Mouse (Mus musculus) testis, postnatal 10 days (tissue): Measurements from ENCODE around the gene Cdkn2b.

Experiments used
- DNase-seq: peaks from one replicate; pipeline ENCODE4 v3.0.0; 2021; ENCODE audit warnings: low spot score

The Cdkn2b gene

GRCm38 (mm10) chr4:89289028-89289427, 21.8 kb downstream of the Cdkn2b start:
- DNase-seq, result no peak

GRCm38 (mm10) chr4:89286566-89286965, 24.3 kb downstream of the Cdkn2b start:
- no peak for DNase-seq

DNA sequence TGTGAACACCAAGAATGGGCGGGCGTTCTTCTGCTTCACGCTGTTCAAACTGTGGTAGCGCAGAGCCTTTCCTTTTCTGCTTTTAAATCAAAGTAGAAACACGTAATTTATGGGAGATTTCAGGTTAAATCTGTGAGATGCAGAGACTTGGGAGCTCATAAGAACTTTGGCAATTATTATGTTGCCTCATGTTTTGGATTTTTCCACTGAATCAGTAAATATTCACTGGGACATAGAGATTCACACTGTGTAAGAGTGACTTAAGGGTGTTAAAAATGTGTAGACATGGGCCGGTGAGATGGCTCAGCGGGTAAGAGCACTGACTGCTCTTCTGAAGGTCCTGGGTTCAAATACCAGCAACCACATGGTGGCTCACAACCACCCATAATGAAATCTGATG, 25.2 kb downstream of the Cdkn2b start:
- DNase-seq, result no peak

- DNase-seq, result no peak
These were observed 28.2 kb downstream of the Cdkn2b start for GRCm38 (mm10) chr4:89282661-89283060.

GRCm38 (mm10) chr4:89282036-89282566, 28.7 kb downstream of the Cdkn2b start:
- peak; percentile 57 for DNase-seq

DNA sequence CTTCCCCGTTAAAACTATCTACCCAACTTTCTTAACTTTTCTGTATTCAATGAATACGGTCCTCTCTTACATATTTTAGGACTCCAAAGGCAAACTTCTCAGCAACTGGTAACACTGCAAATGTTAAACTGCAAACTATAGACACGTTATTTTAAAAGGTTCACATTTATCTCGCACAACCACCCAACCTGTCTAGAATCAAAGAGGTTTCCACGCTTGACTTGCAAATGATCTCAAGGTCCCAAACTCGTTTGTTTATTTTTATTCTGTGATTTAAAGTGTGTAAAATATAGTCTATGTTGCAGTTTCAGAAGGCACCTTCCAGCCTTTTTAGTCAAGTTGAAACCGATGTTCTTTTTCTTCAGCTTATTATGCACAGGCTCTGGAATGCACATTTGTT, 29.6 kb downstream of the Cdkn2b start:
- DNase-seq, result no peak

DNA sequence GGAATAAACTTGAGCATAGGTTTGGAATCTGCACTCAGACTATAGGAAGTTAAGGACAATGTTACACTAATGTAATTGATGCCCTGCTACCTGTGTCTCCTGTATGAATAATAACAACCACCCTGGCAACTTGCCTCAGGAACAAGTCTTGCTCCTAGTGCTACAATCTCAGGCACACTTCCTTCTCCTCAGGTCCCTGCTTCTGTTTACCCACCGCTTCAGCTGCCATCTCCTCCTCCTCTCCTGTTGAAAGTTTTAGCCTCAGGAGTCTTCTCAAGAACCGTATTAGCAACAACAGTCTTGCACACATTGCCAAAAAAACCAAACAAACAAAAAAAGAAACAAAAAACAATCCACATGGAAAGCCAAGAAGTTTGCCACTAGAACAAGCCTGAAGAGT, 31.2 kb downstream of the Cdkn2b start:
- no peak for DNase-seq

- no peak for DNase-seq
These were observed 33.4 kb downstream of the Cdkn2b start for GRCm38 (mm10) chr4:89277381-89277940.

- no peak for DNase-seq
These were observed 34.1 kb downstream of the Cdkn2b start for GRCm38 (mm10) chr4:89276669-89277219.

DNA sequence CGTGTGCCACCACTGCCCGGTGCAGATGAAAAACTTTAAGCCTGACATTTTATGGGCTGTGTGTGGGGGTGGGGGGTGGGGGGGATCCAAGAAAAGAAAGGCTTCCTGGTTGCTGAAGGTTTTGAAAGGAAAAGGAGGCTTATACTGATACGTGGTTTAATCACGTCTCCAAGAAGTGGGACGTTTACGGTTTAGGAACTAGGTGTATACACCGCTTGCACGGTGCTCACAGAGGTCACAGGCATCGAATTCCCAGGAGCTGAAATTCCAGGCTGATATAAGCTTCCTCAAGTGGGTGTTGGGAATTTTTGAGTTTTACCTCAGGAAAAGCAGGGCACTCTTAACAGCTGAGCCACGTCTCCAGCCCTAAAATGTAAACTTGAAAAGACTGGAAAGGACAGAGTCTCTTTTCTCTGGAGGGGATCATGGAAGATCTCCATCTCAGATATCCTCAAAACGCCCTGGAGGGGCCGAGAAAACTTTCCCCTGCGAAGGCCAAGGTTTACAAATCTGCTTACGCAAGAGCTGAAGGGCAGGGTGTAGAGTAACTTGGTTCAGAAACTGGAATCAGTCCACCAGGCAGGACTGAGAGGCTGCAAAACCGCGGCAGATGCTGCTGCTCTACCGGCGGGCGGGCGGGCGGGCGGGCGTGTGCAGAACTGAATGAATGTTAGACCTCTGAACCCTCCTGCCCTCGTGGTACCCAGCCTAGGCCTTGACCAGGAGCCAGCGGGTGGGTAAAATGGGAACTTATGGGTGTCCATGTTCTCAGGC, 34.8 kb downstream of the Cdkn2b start:
- no peak for DNase-seq

- DNase-seq, result no peak
These were observed 35.9 kb downstream of the Cdkn2b start for GRCm38 (mm10) chr4:89274829-89275548.

DNA sequence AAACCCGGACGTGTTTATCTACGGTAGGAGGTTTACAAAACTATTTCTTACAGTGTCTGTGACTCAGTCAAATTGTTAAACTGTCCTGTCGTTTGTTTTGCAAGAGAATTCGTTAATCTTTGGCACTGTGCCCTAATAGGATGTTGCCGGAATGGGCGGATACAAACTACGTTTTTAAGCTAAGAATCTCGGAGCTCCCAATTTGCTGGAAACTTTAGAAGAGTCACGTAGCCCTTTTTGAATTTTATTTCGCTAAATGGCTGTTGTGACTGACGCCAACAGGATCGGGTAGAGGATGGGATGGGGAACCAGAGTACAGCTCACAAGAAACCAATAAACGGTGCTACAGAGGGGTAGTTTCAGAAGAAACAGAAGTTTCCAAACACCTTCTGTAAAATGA, 36.8 kb downstream of the Cdkn2b start:
- no peak for DNase-seq

DNA sequence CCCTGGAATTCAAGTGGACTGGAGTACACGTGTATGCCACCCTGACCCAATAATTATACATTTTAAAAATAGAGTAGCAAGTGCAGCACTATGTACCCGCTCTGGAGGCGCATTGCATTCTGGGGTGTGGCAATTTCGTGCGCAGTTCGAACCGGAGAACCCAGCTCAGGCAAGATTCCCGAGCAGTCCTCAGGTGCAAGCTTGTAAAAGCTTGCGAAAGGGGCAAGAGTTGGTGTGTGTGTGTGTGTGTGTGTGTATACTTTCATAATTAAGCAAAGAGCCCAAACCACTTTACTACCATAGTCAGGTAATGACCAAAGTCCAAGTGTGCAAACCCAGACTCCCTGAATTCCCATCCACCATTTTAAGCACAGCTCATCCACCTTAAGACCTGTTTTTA, 37.3 kb downstream of the Cdkn2b start:
- no peak for DNase-seq

- DNase-seq, result no peak
These were observed 37.8 kb downstream of the Cdkn2b start for GRCm38 (mm10) chr4:89272961-89273540.

DNA sequence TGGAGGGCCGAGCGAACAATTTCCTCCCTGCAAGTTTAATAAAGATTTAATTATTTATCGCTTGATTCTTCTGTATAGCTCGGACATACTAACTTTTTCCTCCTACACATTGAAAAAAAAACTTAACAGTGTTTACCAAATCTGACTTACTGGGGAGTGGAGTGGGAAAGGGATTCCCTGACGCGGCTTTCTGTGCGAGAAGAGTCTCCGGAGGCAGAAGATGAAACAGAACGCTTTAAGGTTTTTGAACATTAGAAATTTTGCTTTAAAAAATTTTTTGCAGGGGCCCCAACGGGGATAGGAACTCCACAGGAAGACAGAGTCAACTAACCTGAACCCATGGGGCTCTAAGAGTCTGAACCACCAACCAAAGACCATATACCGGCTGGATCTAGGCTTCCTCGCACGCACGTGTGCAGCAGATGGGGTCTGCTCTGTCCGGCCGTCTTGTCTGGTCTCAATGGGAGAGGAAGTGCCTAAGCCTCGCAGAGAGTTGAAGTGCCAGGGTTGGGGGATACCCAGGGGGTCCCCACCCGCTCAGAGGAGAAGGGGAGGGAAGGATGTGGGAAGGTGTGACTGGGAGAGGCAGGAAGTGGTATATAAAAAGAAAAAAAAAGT, 38.6 kb downstream of the Cdkn2b start:
- DNase-seq, result no peak

DNA sequence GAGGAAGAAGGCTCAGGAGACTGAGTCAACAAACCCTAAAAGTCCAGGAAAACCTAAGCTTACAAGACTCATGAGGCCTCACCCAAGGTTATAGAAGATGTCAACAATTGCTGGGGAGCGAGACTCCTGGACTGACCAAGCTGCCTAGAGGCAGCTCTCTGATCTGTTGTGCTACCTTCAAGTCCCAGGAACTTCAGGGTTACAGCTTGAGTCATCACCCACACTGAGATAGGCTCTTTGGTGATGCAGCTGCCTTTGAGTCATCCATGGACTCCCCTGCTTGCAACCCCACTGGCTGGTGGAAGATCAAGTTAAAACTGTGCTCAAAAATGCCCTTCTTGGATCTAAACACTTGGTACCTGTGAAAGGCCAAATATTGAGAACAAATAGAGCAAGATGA, 53.1 kb downstream of the Cdkn2b start:
- no peak for DNase-seq
